In genomic region chr8:124630891-124631290, GRCm38 (mm10) we compare ENCODE assay signal across 28 mouse cellular contexts. TPM values are rescaled to one million over a fixed set of nuclear protein-coding genes. Genes with fewer than 3 reads are reported as not detected.
DNase-seq lines count a peak whose midpoint lies in the region; ATAC-seq and TF ChIP-seq lines count a peak whose summit lies in the region.
"Had no signal": no experiment of that assay in that cellular context is flagged by ENCODE, and none has a peak within 500 bp of the region (broad histone marks: within the 10 kb centered on the region; RNA-seq: fewer than 3 reads in every experiment).

No protein-coding gene starts in this region.

- 73% methylated on average over 4 of the region's 4 CpGs for WGBS in stomach, postnatal 0 days

- intact Hi-C loops in gastrocnemius, adult 2 months (cut with DNase I), result no loop called here
- intact Hi-C loops in gastrocnemius, postnatal 14 days (cut with DNase I; ENCODE audit: low total_unique reads), result no loop called here

- no peak overlapping the region for H3K4me3 ChIP-seq in gastrocnemius, adult 2 months
- no peak overlapping the region for H3K4me3 ChIP-seq in layer of hippocampus, adult 2 months
- no peak overlapping the region for H3K4me3 ChIP-seq in stomach, postnatal 0 days (ENCODE audit: low read depth, low read length)
- H3K4me3 ChIP-seq: embryonic facial prominence, embryonic 10.5 days; embryonic facial prominence, embryonic 13.5 days; erythroblast, embryonic 14.5 days; forebrain, embryonic 12.5 days; forebrain, embryonic 15.5 days; heart, adult 2 months; heart, embryonic 10.5 days; heart, embryonic 13.5 days; hindbrain, embryonic 13.5 days had no signal

- peak overlapping the region; percentile 69 for H3K27ac ChIP-seq in gastrocnemius, adult 2 months
- H3K27ac ChIP-seq in layer of hippocampus, adult 2 months, result peak overlapping the region; percentile 79
- H3K27ac ChIP-seq in stomach, postnatal 0 days (replicated peaks), result peak overlapping the region; percentile 74; the same call in 1 of the 2 replicates
- H3K27ac ChIP-seq: embryonic facial prominence, embryonic 13.5 days; forebrain, embryonic 12.5 days had no signal

- H3K4me1 ChIP-seq in stomach, postnatal 0 days (replicated peaks; ENCODE audit: control insufficient read depth, insufficient read depth), result peaks cover 3% of the 10 kb centered on the region
- H3K4me1 ChIP-seq: forebrain, embryonic 12.5 days had no signal

- no peak overlapping the region for H3K4me2 ChIP-seq in stomach, postnatal 0 days (replicated peaks; ENCODE audit: low read depth)
- H3K4me2 ChIP-seq: embryonic facial prominence, embryonic 13.5 days; forebrain, embryonic 12.5 days; forebrain, embryonic 15.5 days; heart, embryonic 13.5 days; hindbrain, embryonic 13.5 days had no signal

- TF ChIP-seq EP300 in stomach, postnatal 0 days (optimal IDR thresholded peaks at IDR 0.05), result no peak

- H3K9me3 ChIP-seq in stomach, postnatal 0 days (ENCODE audit: control insufficient read depth, low read length), result no peaks in the 10 kb centered on the region
- H3K9me3 ChIP-seq: embryonic facial prominence, embryonic 10.5 days; embryonic facial prominence, embryonic 13.5 days; forebrain, embryonic 12.5 days; forebrain, embryonic 15.5 days; heart, embryonic 10.5 days; hindbrain, embryonic 13.5 days had no signal

- no peak for ATAC-seq in stomach, postnatal 0 days (ENCODE audit: low FRiP score, low TSS enrichment)
- ATAC-seq: CD4-positive, CD25-positive, alpha-beta regulatory T cell, adult 4 months; forebrain, embryonic 15.5 days; inflammation-experienced regulatory T-cells, adult 6 months had no signal

- no peak for TF ChIP-seq CTCF in gastrocnemius, adult 2 months (IDR thresholded peaks at IDR 0.05)
- TF ChIP-seq CTCF in layer of hippocampus, adult 2 months (conservative IDR thresholded peaks at IDR 0.05), result no peak
- TF ChIP-seq CTCF in stomach, postnatal 0 days (IDR thresholded peaks at IDR 0.05; ENCODE audit: low read depth), result no peak

- DNase-seq in cerebellum, postnatal 10 days, result peak; percentile 52 to 60
- DNase-seq in cerebellum, postnatal 4 days (ENCODE audit: low spot score in 2 of 2), result no peak
- no peak for DNase-seq in gastrocnemius, adult 2 months
- DNase-seq in gastrocnemius, postnatal 14 days, result no peak
- no peak for DNase-seq in layer of hippocampus, adult 2 months (ENCODE audit: low spot score in 2 of 2)
- DNase-seq in layer of hippocampus, adult 11-12 months (ENCODE audit: low spot score), result no peak
- DNase-seq in stomach, postnatal 0 days (ENCODE audit: low spot score), result no peak
- DNase-seq: cerebellum, adult 11 months; cerebellum, postnatal 25 days; embryo, embryonic 11 days; kidney, adult 18-20 months had no signal

- no peak overlapping the region for H3K9ac ChIP-seq in stomach, postnatal 0 days (ENCODE audit: low read length)
- H3K9ac ChIP-seq: embryonic facial prominence, embryonic 13.5 days; forebrain, embryonic 12.5 days; forebrain, embryonic 15.5 days; hindbrain, embryonic 13.5 days had no signal

- no peaks in the 10 kb centered on the region for H3K36me3 ChIP-seq in stomach, postnatal 0 days (ENCODE audit: control insufficient read depth, insufficient read depth, low read length)
- H3K36me3 ChIP-seq: forebrain, embryonic 15.5 days had no signal

- no peaks in the 10 kb centered on the region for H3K27me3 ChIP-seq in stomach, postnatal 0 days (ENCODE audit: control insufficient read depth, insufficient read depth, low read length)
- H3K27me3 ChIP-seq: embryonic facial prominence, embryonic 13.5 days; forebrain, embryonic 12.5 days; forebrain, embryonic 15.5 days; heart, embryonic 13.5 days; hindbrain, embryonic 13.5 days had no signal

RNA-seq across cellular contexts. Expression of gene 2310022B05Rik, which starts 32.3 kb away (rescaled TPM):
- total RNA-seq in gastrocnemius, adult 2 months (2021), result 10 to 100 TPM; 10.4 to 17.3 TPM
- 10 to 100 TPM; 21.4 to 25.8 TPM for total RNA-seq in gastrocnemius, postnatal 14 days (2021)
- 10 to 100 TPM; 76.5 to 77.4 TPM for total RNA-seq in layer of hippocampus, adult 2 months (2021)
- polyA plus RNA-seq in stomach, postnatal 0 days (2015; fragmentation: Nextera tagmentation; extraction: Ambion mirVana), result 17.9 and 20.0 TPM in 2 replicates

RNA-seq across cellular contexts. Expression of gene Capn9, which starts 55.0 kb away (rescaled TPM):
- not detected for total RNA-seq in gastrocnemius, adult 2 months (2021)
- total RNA-seq in gastrocnemius, postnatal 14 days (2021), result under 1 TPM in 1 of 2 experiments, not detected in 1; 0.08 TPM
- total RNA-seq in layer of hippocampus, adult 2 months (2021), result under 1 TPM; 0.34 to 0.79 TPM
- 12.8 and 17.6 TPM in 2 replicates for polyA plus RNA-seq in stomach, postnatal 0 days (2015; fragmentation: Nextera tagmentation; extraction: Ambion mirVana)
- total RNA-seq: adrenal gland, postnatal 14 days; gastrocnemius, postnatal 25 days; heart, adult 2 months; heart, postnatal 25 days; hematopoietic stem cell, adult 5-6 weeks; MEL had no signal
- polyA plus RNA-seq: C2C12; CD4-positive, CD25-positive, alpha-beta regulatory T cell, adult 4 months; embryonic facial prominence, embryonic 10.5 days; erythroblast, embryonic 14.5 days; heart, adult 2 months; heart, embryonic 10.5 days; inflammation-experienced regulatory T-cells, adult 6 months had no signal

Comparison
In these comparisons a context has a peak if more than half of its experiments do, and no peak if none do; other contexts are left out.
1. DNase-seq: peak in cerebellum, postnatal 10 days (2 of 2); none in cerebellum, postnatal 4 days (0 of 2), gastrocnemius, adult 2 months (single experiment), gastrocnemius, postnatal 14 days (single experiment), layer of hippocampus, adult 2 months (0 of 2), layer of hippocampus, adult 11-12 months (single experiment) and stomach, postnatal 0 days (single experiment).
2. Peak in every context shown above with its lines, with median percentiles within 50 percentile points of each other: H3K27ac ChIP-seq.